Mouse (Mus musculus): ENCODE data around the gene Dhx37.
A peak's percentile ranks its signal among the peaks of the same experiment; 100 is the strongest.

The Dhx37 gene

DNA sequence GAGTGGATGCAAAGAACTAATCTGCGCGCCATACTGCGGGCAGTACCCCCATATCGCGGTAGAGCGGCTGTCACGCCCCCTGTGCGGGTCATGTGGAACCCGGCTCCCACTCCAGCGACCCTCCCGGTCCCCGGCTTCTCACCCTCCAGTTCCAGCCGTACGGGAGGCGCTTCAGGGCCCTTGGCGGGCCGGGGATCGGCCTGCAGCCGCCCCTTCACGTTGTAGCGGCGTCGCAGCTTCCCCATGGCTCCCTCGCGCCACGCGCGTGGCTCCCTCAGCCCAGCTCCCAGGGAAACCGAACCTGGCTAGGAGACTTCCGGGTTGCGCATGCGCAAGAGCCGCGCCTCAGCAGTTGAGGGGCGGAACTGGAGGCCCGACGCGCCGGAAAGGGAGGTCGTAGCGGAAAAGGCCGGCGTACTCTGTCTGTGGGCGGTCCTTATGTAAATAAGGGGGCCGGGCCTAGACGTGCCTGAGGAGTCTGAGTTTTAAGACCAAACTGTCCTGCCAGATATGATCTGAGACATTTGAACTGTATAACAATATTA, at the start of gene Dhx37:
Gene Dhx37 (minus strand): TSS at position 329 of the 545 bp plus-strand sequence.
- ATAC-seq (ENCODE audit: insufficient number of reproducible peaks, low FRiP score, low TSS enrichment), result peak; percentile 94

DNA sequence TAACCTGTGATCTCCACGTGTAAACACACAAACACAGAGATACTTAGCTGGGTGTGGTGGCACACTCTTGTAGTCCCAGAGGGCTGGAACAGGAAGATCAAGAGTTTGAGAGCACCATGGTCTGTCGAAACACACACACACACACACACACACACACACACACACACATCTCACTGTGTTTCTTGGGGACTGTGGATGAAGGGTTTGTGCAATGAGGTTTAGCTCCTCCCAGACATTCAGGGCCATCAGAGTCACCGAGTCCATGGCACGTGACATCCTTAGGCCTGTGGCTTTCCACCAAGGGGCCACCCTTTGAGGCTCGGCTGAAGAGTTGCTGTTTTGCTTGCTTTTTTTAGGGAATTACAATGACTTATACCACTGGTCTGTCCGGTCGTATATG, 48.6 kb upstream of the Dhx37 start:
- no peak for ATAC-seq (ENCODE audit: insufficient number of reproducible peaks, low FRiP score, low TSS enrichment)

- ATAC-seq (ENCODE audit: insufficient number of reproducible peaks, low FRiP score, low TSS enrichment), result no peak
These were observed 46.7 kb upstream of the Dhx37 start for GRCm38 (mm10) chr5:125480434-125481231.

DNA sequence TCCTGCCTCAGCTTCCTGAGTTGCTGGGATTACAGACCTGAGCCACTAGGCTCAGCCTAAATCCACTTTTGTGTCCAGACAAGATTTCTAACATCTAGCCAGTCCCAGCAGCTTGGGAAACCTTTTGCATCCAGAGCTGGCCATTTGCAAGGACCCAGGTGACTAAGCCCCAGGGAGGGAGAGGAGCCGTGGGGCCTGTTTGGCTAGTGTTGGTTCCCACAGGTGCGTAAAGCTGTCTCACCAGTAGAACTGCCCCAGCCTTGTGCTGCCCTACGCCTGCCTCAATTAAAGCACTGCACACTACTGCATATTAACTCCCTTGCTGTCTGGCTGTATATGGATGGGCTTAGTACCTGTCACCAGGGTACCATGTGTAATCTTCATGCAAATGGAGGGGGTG, 45.5 kb upstream of the Dhx37 start:
- ATAC-seq (ENCODE audit: insufficient number of reproducible peaks, low FRiP score, low TSS enrichment), result no peak

DNA sequence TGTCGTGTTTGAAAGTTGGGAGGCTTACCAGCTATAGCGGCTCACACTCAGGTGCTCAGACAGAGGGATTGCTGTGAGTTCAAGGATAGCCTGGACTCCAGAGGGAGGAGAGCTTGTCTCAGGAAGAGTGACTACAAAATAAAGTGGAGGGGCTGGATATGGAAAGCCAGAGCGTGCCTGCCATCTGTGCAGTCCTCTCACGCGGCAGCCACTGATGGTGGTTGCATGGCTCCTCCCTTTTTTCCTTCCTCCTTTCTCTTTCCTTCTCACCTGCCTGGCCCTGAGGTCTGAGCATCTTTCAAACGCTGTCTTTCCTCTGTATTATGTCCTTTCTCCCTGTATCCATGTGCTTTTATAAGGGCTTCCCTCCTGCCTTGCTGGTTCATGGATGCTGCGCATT, 44.1 kb upstream of the Dhx37 start:
- no peak for ATAC-seq (ENCODE audit: insufficient number of reproducible peaks, low FRiP score, low TSS enrichment)

DNA sequence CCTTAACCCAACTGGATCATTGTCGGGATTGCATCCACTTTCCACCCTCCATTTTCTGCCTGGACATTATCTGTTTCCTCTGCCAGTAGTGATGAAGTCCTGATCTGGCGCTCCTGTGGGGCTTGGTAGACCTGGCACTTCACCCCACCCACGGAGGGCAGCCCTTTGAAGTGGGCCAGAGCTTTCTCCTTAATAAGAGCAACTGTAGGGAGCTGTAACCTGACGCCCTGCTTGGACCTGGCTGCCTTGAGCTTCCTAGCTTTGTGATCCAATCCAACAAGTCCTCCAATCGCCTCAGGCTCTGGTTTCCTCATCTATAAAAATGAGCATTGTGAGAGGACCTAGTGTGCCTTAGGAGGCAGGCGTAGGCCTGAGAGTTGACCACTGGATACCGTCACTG, 43.6 kb upstream of the Dhx37 start:
- no peak for ATAC-seq (ENCODE audit: insufficient number of reproducible peaks, low FRiP score, low TSS enrichment)

- no peak for ATAC-seq (ENCODE audit: insufficient number of reproducible peaks, low FRiP score, low TSS enrichment)
These were observed 42.9 kb upstream of the Dhx37 start for GRCm38 (mm10) chr5:125476799-125477198.

DNA sequence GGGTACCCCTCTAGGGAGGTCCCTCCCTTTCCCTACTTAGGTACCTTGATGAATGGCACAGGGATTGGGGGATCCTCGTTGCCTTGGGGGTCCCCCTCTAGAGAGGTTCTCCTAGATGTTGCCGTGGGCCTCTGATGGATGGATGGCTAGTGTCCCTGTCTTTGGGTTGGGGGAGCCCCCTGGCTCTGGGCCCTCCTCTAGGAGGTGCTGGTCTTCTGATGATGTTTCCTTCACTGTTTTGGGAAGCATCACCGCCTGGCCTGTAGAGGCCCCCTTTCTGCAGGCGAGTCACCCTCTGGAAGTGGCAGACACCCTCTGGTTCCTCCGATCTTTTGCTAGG, 42.3 kb upstream of the Dhx37 start:
- peak; percentile 12; the same call in 1 of the 2 replicates for ATAC-seq (ENCODE audit: insufficient number of reproducible peaks, low FRiP score, low TSS enrichment)

DNA sequence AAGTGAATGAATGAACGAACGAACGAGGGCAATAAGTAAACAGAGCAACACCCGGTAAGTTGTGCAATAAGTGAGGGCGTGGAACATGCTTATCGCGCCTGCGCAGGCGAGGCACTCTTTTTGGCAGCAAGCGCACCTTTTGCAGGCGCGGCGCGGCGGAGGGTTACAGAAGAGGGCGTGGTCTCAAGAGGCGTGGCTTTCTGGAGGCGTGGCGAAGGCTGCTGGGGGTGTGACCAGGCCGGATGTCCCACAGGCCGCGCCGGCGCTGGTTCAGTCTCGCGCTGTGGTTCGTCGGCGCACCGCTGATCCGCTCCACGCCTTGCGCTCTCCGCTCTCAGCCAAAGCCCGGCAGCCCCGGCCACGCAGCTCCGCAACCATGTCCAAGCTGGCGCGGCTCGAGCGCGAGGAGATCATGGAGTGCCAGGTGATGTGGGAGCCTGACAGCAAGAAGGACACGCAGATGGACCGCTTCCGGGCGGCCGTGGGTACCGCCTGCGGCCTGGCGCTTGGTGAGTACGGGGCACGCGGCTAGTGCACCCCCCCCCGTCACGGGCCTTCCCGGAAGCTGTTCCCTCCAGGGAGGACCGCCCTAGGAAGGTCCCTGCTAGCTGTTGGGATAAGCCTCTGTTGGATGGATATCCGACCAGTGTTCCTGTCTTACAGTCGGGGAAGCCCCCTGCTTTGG, 41.8 kb upstream of the Dhx37 start, which contains the start of gene Aacs:
Gene Aacs (plus strand): TSS at position 214 of the 685 bp plus-strand sequence.
- peak; percentile 86 for ATAC-seq (ENCODE audit: insufficient number of reproducible peaks, low FRiP score, low TSS enrichment)

- ATAC-seq (ENCODE audit: insufficient number of reproducible peaks, low FRiP score, low TSS enrichment), result no peak
These were observed 41.1 kb upstream of the Dhx37 start for GRCm38 (mm10) chr5:125475030-125475429.

GRCm38 (mm10) chr5:125472796-125473475, 39.0 kb upstream of the Dhx37 start:
- no peak for ATAC-seq (ENCODE audit: insufficient number of reproducible peaks, low FRiP score, low TSS enrichment)

- no peak for ATAC-seq (ENCODE audit: insufficient number of reproducible peaks, low FRiP score, low TSS enrichment)
These were observed 36.8 kb upstream of the Dhx37 start for GRCm38 (mm10) chr5:125470713-125471112.

- ATAC-seq (ENCODE audit: insufficient number of reproducible peaks, low FRiP score, low TSS enrichment), result no peak
These were observed 33.3 kb upstream of the Dhx37 start for GRCm38 (mm10) chr5:125467261-125467660.

DNA sequence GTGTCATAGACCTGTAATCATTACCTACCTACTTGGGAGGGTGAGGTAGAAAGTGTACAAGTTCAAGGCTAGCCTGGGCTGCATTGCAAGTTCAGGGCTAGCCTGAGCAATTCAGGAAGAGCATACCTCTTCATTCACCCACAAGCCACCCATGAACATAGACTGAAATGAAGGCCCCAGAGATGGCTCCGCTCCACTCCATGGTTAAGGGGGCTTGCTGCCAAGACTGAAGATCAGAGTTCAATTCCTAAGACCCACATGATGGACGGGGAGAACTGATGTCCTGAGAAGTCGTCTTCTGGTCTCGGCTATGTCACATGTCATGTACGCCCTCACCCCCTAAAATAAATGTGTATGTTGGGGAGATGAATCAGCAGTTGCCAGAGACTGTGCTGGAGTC, 32.6 kb upstream of the Dhx37 start:
- ATAC-seq (ENCODE audit: insufficient number of reproducible peaks, low FRiP score, low TSS enrichment), result no peak

DNA sequence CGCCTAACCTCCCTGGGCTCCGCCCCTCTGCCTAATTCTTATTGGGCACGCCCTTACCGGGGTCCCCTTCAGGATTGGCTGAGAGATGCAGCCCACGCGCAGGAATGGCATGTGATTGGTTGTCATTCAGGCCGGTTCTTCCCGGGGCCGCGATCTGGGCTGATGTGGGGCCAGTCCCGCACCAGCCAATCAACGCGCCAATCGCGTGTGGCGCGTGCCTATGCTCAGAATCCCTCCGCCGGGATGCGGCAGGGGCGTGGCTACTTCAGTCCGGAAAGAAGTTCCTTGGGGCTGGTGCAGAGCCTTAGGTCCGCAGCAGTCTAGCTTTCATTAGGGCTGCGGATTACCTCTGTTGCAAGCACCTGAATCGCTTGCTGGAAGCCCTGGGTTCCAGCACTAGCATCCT, 31.8 kb upstream of the Dhx37 start:
- ATAC-seq (ENCODE audit: insufficient number of reproducible peaks, low FRiP score, low TSS enrichment), result peak; percentile 100

DNA sequence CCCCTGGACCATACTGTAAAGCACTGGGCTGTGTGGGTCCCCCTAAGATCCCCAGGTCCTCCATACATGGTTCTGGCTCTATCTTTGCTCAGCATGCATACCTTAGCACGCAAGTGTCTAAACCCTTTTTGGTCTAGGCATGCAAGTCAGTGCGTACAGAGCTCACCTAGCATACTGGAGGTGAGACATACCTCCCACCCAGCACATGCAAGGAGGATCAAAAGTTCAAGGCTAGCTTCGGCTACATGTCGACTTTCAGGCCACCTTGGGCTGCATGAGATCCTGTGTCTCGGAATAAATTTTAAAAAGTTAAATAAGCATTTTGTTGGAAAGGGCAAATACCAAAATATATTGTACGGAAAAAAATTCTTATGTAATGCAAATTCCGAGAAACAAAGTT, 31.3 kb upstream of the Dhx37 start:
- no peak for ATAC-seq (ENCODE audit: insufficient number of reproducible peaks, low FRiP score, low TSS enrichment)

- no peak for ATAC-seq (ENCODE audit: insufficient number of reproducible peaks, low FRiP score, low TSS enrichment)
These were observed 28.0 kb upstream of the Dhx37 start for GRCm38 (mm10) chr5:125461868-125462445.

- no peak for ATAC-seq (ENCODE audit: insufficient number of reproducible peaks, low FRiP score, low TSS enrichment)
These were observed 26.7 kb upstream of the Dhx37 start for GRCm38 (mm10) chr5:125460574-125460973.

GRCm38 (mm10) chr5:125457538-125457937, 23.6 kb upstream of the Dhx37 start:
- no peak for ATAC-seq (ENCODE audit: insufficient number of reproducible peaks, low FRiP score, low TSS enrichment)

GRCm38 (mm10) chr5:125456100-125456499, 22.2 kb upstream of the Dhx37 start:
- ATAC-seq (ENCODE audit: insufficient number of reproducible peaks, low FRiP score, low TSS enrichment), result no peak

DNA sequence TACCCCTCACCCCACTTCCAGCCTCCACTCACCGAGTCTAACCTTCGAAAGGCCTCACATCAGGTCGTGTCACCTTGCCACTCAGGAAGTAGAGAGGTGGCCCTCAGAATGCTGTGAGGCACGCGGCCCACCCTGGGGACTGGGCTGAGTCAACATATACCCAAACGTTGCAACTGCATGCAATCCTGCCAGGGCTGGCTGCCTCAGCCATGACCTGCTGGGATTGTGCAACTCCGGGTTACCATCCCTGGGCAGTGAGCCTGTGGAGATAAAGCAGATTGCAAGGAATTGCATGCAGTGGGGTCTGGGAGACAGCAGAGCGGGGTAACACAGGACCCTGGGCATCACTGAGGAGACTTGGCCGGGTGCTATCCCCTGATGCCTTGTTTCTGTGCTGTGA, 18.7 kb upstream of the Dhx37 start:
- no peak for ATAC-seq (ENCODE audit: insufficient number of reproducible peaks, low FRiP score, low TSS enrichment)
